Mouse (Mus musculus) liver, embryonic 12.5 days (tissue): ENCODE data around the gene Yjefn3. TPM values are rescaled to one million over a fixed set of nuclear protein-coding genes. Genes with fewer than 3 reads are reported as not detected.
A peak's percentile ranks its signal among the peaks of the same experiment; 100 is the strongest.

Experiments
- ATAC-seq: fragments of 200-750 bp; cut with Nextera tagmentation; 2 replicates; pipeline ENCODE4 v1.8.0; 2017; ENCODE audit warnings: moderate number of reproducible peaks, mild to moderate bottlenecking, moderate library complexity
- H3K27ac ChIP-seq: fragments of 300-500 bp; sonication (generic); 2 replicates; pipeline ENCODE4 v1.5.1; 2016; ENCODE audit warnings: mild to moderate bottlenecking
- H3K27me3 ChIP-seq: fragments of 300-500 bp; sonication (generic); replicated peaks from 2 replicates; pipeline ENCODE4 v1.6.1; 2016; ENCODE audit warnings: mild to moderate bottlenecking, moderate library complexity
- H3K36me3 ChIP-seq: fragments of 300-500 bp; sonication (generic); 2 replicates; pipeline ENCODE4 v1.6.1; 2016; ENCODE audit warnings: mild to moderate bottlenecking, moderate library complexity
- H3K4me1 ChIP-seq: fragments of 300-500 bp; sonication (generic); 2 replicates; pipeline ENCODE4 v1.6.1; 2016
- H3K4me2 ChIP-seq: fragments of 300-500 bp; sonication (generic); 2 replicates; pipeline ENCODE4 v1.6.1; 2016; ENCODE audit warnings: mild to moderate bottlenecking, moderate library complexity
- H3K4me3 ChIP-seq: fragments of 300-500 bp; sonication (generic); 2 replicates; pipeline ENCODE4 v1.5.1; 2016; ENCODE audit warnings: mild to moderate bottlenecking, moderate library complexity
- H3K9ac ChIP-seq: fragments of 300-500 bp; sonication (generic); 2 replicates; pipeline ENCODE4 v1.6.1; 2016; ENCODE audit warnings: mild to moderate bottlenecking, moderate library complexity
- H3K9me3 ChIP-seq: fragments of 300-500 bp; sonication (generic); replicated peaks from 2 replicates; pipeline ENCODE4 v1.6.1; 2016; ENCODE audit warnings: mild to moderate bottlenecking, moderate library complexity
- WGBS: fragments of 180-500 bp; shearing (Covaris S2); methylation state at CpG from one replicate; pipeline ENCODE4 v1.1.7; 2016; ENCODE audit not compliant: insufficient replicate concordance; 5-methylcytosine and 5-hydroxymethylcytosine counted together
- polyA plus RNA-seq: library from polyadenylated mRNA; unstranded; fragments of >200 nt; fragmentation: Nextera tagmentation; extraction: Ambion mirVana; gene quantifications from 2 replicates; pipeline ENCODE4 v1.2.1, GENCODE M21; 2016

Gene Yjefn3
- polyA plus RNA-seq, 1 experiment from 2014 or later = 0.74 TPM

DNA sequence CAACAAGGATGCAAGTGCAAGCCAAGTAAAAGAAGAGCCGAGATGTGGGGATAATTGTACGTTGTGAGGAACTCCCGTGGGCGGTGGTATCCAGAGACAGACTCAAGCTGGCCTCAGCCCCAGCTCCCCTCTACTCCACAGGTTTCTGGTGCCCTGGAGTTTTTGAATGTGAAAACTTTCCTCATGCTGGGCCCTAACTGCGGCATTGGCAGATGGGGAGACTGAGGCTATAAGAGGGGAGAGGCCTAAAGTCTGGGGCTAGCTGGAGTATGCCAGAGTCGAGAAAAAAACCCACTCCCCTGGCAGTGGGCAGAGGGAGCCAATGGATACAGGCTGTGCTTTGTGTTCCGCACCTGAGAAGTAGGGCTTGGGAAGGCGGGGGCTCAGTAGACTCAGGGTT is 1.6 kb upstream of the Yjefn3 start:
- H3K4me1 ChIP-seq = peaks cover 63% of the 10 kb centered on the region
- H3K27ac ChIP-seq = 0 out of 2 replicates have a peak overlapping the region, but pooled peaks have one; percentile 98
- H3K9me3 ChIP-seq = no peaks in the 10 kb centered on the region
- peak overlapping the region; percentile 87; the same call in 1 of the 2 replicates for H3K4me3 ChIP-seq
- no peak for ATAC-seq
- H3K4me2 ChIP-seq = peak overlapping the region; percentile 99
- 69% methylated on average over 8 of the region's 8 CpGs for WGBS
- peaks cover 29% of the 10 kb centered on the region for H3K36me3 ChIP-seq
- H3K27me3 ChIP-seq = no peaks in the 10 kb centered on the region
- H3K9ac ChIP-seq = peak overlapping the region; percentile 59; the same call in 1 of the 2 replicates

DNA sequence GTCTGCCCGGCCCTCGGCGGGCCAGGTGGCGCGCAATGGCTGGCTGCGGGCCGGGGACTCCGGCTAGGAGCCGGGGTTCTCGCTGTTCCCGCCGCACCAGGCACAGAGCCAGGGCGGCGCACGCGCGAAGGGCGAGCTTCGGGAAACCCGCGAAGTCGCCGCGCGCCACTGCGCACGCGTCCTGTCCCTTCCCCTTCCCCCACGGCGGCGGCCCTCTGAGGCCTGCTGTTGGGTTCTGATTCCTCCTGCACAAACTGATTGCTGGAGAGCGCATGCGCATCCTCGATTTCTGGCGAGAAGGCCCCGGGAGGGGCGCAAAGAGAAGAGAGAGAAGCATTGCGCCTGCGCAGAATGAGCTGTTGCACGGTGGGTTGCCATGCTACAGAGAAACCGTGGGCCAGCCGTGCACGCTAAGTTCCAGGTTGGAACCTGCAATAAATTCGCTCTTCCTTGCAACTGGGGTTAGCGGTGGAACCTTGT is 591 bp upstream of the Yjefn3 start:
- H3K36me3 ChIP-seq = peaks cover 29% of the 10 kb centered on the region
- H3K9ac ChIP-seq = peak overlapping the region; percentile 90
- peak; percentile 86 for ATAC-seq
- H3K4me1 ChIP-seq = peaks cover 73% of the 10 kb centered on the region
- under 1% methylated on average over 45 of the region's 45 CpGs for WGBS
- peak overlapping the region; percentile 98 for H3K27ac ChIP-seq
- no peaks in the 10 kb centered on the region for H3K27me3 ChIP-seq
- H3K9me3 ChIP-seq = no peaks in the 10 kb centered on the region
- H3K4me2 ChIP-seq = peak overlapping the region; percentile 99
- H3K4me3 ChIP-seq = peak overlapping the region; percentile 87

DNA sequence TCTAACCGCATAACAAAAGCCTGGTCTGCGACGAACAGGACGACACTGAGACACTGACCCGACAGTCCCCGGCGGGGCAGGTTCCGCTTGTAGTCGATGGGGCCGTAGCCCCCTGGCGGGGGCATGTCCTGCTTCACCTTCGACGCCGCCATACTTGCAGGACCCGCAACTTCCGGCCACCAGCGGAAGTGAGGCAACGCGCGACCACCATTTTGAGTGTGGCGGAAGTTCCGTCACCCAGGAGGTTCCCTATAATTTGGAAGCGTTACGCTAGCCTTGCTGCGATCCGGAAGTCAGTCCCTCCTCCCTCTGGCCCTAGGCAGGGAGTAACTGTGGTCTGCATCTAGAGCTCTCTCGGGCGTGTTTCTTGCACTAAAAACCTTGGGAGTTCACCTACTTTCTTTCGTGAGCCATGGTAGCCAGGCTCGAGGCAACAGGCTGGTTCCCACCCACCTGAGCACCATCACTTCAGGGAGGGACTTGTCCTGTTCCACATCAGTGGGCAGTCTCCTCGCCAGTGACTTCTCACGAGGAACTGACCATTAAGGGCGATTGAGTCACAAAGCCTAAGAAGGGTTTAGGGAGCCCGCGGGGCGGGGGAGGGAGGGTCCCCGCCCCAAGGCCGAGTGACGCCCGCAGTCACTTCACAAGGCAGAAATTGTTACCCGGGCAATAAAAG is 889 bp downstream of the Yjefn3 start:
- Histone ChIP-seq H3K4me2 (peak overlapping the region; percentile 99), H3K9ac (peak overlapping the region; percentile 90), H3K4me3 (peak overlapping the region; percentile 87), H3K9me3 (no peaks in the 10 kb centered on the region), H3K27me3 (no peaks in the 10 kb centered on the region), H3K4me1 (peaks cover 87% of the 10 kb centered on the region), H3K27ac (peak overlapping the region; percentile 98), H3K36me3 (peaks cover 34% of the 10 kb centered on the region)
- 4% methylated on average over 41 of the region's 41 CpGs for WGBS
- ATAC-seq = peak; percentile 71

GRCm38 (mm10) chr8:69900895-69901451 is 1.5 kb downstream of the Yjefn3 start:
- no peaks in the 10 kb centered on the region for H3K27me3 ChIP-seq
- peaks cover 88% of the 10 kb centered on the region for H3K4me1 ChIP-seq
- peaks cover 41% of the 10 kb centered on the region for H3K36me3 ChIP-seq
- H3K4me3 ChIP-seq = peak overlapping the region; percentile 87
- H3K27ac ChIP-seq = peak overlapping the region; percentile 98
- 6% methylated on average over 12 of the region's 12 CpGs for WGBS
- peak overlapping the region; percentile 99 for H3K4me2 ChIP-seq
- no peak for ATAC-seq
- peak overlapping the region; percentile 83 for H3K9ac ChIP-seq
- H3K9me3 ChIP-seq = no peaks in the 10 kb centered on the region

DNA sequence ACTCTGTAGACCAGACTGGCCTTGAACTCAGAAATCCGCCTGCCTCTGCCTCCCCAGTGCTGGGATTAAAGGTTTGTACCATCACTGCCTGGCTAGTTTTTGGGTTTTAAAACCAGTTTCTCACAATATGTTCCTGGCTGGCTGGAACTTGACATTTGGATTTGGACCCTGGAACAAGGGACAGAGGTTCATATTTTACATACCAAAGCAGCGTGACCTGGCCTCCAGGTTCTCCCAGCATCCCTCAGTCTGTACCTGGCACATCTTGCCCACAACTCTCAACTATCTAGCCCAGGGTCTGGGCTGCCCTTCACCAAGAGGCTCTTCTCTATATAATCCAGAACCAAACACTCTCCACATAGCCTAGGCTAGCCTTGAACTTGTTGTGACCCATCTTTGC is 2.6 kb downstream of the Yjefn3 start:
- ATAC-seq = no peak
- Histone ChIP-seq H3K4me2 (peak overlapping the region; percentile 99), H3K4me3 (peak overlapping the region; percentile 87), H3K36me3 (peaks cover 51% of the 10 kb centered on the region), H3K9ac (peak overlapping the region; percentile 83; the same call in 1 of the 2 replicates), H3K4me1 (peaks cover 82% of the 10 kb centered on the region), H3K9me3 (no peaks in the 10 kb centered on the region), H3K27me3 (no peaks in the 10 kb centered on the region), H3K27ac (no peak overlapping the region)
- WGBS = 83% methylated on average over 2 of the region's 2 CpGs

DNA sequence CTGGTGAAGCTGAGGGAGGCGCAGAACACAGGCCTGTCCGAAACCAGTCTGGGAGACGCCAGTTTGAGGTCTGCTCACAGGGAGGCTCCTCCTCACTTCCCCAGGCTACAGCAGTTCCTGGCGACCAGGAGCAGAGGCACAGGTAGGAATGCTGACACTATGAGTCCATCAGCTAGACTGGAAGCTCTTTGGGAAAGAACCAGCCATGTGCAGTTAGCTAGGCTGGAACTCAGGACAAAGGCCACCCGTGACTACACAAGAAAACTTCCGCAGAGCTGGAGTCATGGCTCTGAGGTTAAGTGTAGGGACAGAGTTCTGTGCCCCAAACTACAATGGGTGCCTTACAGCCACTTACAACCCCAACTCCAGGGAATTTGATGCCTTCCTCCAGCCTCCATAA is 4.7 kb downstream of the Yjefn3 start:
- 83% methylated on average over 6 of the region's 6 CpGs for WGBS
- no peaks in the 10 kb centered on the region for H3K9me3 ChIP-seq
- H3K27ac ChIP-seq = no peak overlapping the region
- H3K4me2 ChIP-seq = no peak overlapping the region
- H3K36me3 ChIP-seq = peaks cover 71% of the 10 kb centered on the region
- no peak for ATAC-seq
- H3K27me3 ChIP-seq = no peaks in the 10 kb centered on the region
- H3K4me3 ChIP-seq = no peak overlapping the region
- peaks cover 76% of the 10 kb centered on the region for H3K4me1 ChIP-seq
- no peak overlapping the region for H3K9ac ChIP-seq

- Histone ChIP-seq H3K4me1 (peaks cover 64% of the 10 kb centered on the region), H3K4me3 (no peak overlapping the region), H3K27me3 (peaks cover 7% of the 10 kb centered on the region; the same call in 1 of the 2 replicates), H3K9me3 (no peaks in the 10 kb centered on the region), H3K4me2 (no peak overlapping the region), H3K36me3 (peaks cover 80% of the 10 kb centered on the region), H3K27ac (no peak overlapping the region), H3K9ac (no peak overlapping the region)
- ATAC-seq = no peak
- WGBS = 73% methylated on average over 4 of the region's 4 CpGs
Observed at GRCm38 (mm10) chr8:69895772-69896451, 6.6 kb downstream of the Yjefn3 start.

DNA sequence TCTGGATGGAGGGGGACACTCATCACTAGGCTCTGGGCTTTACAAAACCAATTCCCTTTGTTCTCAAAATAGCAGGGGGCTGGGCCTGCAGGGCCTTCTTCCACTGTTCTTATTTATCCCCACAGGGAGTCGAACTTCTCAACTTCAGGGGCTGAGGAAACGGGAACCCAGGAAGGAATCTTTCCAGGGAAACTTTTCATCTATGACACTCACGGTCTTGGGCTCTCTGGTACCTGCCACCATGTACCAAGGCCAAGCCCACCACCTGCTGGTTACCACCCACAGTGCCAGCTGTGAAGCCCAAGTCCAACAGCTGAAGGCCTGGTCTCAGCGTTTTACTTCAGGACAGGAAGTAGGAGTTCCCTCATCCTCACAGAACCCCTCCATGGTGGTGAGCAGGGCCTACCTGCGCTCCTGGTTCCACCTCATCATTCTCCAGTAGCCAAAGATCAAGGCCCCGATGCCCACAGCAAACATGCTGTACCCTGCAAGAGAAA is 7.6 kb downstream of the Yjefn3 start:
- Histone ChIP-seq H3K4me1 (peaks cover 53% of the 10 kb centered on the region), H3K36me3 (peaks cover 77% of the 10 kb centered on the region), H3K9me3 (no peaks in the 10 kb centered on the region), H3K27me3 (peaks cover 17% of the 10 kb centered on the region), H3K4me2 (no peak overlapping the region), H3K27ac (no peak overlapping the region), H3K4me3 (no peak overlapping the region), H3K9ac (no peak overlapping the region)
- no peak for ATAC-seq
- 71% methylated on average over 6 of the region's 6 CpGs for WGBS

- Histone ChIP-seq H3K4me2 (no peak overlapping the region), H3K9ac (no peak overlapping the region), H3K27me3 (peaks cover 27% of the 10 kb centered on the region), H3K9me3 (no peaks in the 10 kb centered on the region), H3K36me3 (peaks cover 68% of the 10 kb centered on the region), H3K27ac (no peak overlapping the region), H3K4me1 (peaks cover 50% of the 10 kb centered on the region), H3K4me3 (no peak overlapping the region)
- ATAC-seq = 0 out of 2 replicates have a peak, but pooled peaks have one; percentile 13
- WGBS = 55% methylated on average over 17 of the region's 17 CpGs
Observed at GRCm38 (mm10) chr8:69893863-69894262, 8.6 kb downstream of the Yjefn3 start.

- H3K4me1 ChIP-seq = peaks cover 36% of the 10 kb centered on the region
- H3K9ac ChIP-seq = no peak overlapping the region
- H3K4me3 ChIP-seq = no peak overlapping the region
- peaks cover 37% of the 10 kb centered on the region for H3K36me3 ChIP-seq
- H3K9me3 ChIP-seq = no peaks in the 10 kb centered on the region
- H3K27ac ChIP-seq = no peak overlapping the region
- WGBS = 45% methylated on average over 19 of the region's 19 CpGs
- H3K27me3 ChIP-seq = peaks cover 58% of the 10 kb centered on the region
- no peak overlapping the region for H3K4me2 ChIP-seq
- no peak for ATAC-seq
Observed at GRCm38 (mm10) chr8:69890813-69891241, 11.7 kb downstream of the Yjefn3 start.

DNA sequence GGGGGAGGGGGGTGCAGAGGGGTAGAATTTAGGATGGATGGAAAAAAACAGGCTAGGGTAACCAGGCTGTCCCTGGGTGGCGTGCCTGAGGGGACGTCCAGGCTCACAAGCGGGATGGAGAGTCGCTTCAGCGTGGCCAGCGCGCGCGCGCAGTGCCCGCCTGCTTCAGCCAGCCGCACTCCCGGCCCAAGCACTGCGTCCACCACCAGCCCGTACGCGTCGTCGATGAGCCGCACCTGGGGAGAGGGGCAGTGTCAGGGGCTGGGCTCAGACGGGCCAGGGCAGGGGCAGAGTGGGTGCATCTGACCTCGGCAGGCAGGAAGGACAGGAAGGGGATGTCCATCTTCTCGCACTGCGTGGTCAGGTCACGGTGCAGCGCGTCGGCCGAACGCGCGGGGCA is 13.6 kb downstream of the Yjefn3 start:
- H3K27me3 ChIP-seq = peaks cover 77% of the 10 kb centered on the region

More for the DNA sequence above, 13.6 kb downstream of the Yjefn3 start:
- Histone ChIP-seq H3K9me3 (no peaks in the 10 kb centered on the region), H3K4me3 (peak overlapping the region; percentile 29; the same call in 1 of the 2 replicates), H3K27ac (no peak overlapping the region), H3K4me2 (peak overlapping the region; percentile 27), H3K36me3 (peaks cover 19% of the 10 kb centered on the region), H3K4me1 (peaks cover 25% of the 10 kb centered on the region), H3K9ac (no peak overlapping the region)
- WGBS = 9% methylated on average over 32 of the region's 32 CpGs
- no peak for ATAC-seq
